Mouse (Mus musculus) T-cell, adult 2 months (primary cell): ENCODE measurements around the gene Sbf2.
"Not testable (repeated sequence)": the region's sequence is repeated elsewhere in the genome, so short reads cannot be mapped to it uniquely, and the experiment has no call there.

Experiments
- DNase-seq: peaks from one replicate; pipeline ENCODE4 v3.0.0; 2022; ENCODE audit warnings: low spot score

The Sbf2 gene

GRCm38 (mm10) chr7:110565815-110566549 is 48.7 kb downstream of the Sbf2 start:
- DNase-seq: no peak

DNA sequence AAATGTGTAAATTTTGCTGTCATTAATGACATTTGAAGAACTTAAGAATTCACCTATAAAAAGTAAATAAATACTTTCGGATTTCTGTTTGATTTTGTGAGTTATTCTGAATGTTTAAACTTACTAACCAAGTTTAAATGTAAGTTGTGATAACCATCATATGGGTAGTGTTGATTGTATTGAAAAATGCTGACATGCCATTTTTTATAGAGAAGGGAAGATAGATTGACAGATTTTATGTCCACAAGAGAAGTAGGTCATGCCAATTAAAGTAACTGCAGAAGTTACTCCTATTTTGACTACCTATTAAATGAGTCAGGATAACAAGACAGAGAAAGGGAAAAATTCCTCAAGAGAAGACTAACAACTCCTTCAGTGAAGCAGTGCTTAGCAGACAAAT is 53.1 kb downstream of the Sbf2 start:
- no peak for DNase-seq

DNA sequence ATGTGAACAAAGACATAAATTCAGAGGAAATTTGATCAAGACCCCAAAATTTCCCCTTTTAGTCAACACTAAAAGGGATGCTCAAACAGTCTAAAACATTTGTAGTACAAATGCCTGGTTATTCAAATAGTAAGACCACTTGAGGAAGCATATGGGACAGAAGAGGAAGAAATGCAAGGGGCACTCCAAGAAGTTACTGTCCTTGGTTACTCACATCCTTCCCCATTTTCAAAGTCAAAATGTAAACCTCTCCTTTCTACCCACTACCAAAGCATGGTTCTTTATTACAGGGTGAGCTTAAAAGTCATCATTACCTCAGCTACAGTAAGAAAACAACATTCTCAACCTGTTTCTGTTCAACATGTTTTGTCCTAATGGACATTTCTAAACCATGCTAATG is 57.7 kb downstream of the Sbf2 start:
- no peak for DNase-seq

- no peak for DNase-seq
Measured at GRCm38 (mm10) chr7:110556221-110556620, 58.5 kb downstream of the Sbf2 start.

- DNase-seq: no peak
Measured at GRCm38 (mm10) chr7:110555260-110555659, 59.5 kb downstream of the Sbf2 start.

GRCm38 (mm10) chr7:110548268-110548667 is 66.5 kb downstream of the Sbf2 start:
- DNase-seq: no peak

- DNase-seq: no peak
Measured at GRCm38 (mm10) chr7:110543341-110543740, 71.4 kb downstream of the Sbf2 start.

DNA sequence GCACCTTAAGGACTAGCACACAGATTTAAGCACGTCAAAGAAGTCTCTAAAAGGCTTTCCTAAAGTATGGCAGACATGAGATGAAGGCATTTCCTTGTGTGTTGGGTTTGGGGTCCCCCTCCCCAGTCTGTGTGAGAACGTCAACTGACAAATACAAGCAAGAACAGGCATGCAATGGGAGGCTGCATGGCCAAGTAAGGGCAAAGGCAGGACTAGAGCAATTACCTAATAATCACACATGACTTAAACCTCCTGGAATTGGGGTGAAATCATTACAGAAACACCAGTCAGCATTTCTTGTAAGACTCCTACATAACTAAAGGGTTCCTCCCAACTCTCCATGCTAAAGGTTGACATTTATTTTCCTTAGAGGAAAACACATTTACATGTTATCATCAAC is 75.5 kb downstream of the Sbf2 start:
- DNase-seq: no peak

DNA sequence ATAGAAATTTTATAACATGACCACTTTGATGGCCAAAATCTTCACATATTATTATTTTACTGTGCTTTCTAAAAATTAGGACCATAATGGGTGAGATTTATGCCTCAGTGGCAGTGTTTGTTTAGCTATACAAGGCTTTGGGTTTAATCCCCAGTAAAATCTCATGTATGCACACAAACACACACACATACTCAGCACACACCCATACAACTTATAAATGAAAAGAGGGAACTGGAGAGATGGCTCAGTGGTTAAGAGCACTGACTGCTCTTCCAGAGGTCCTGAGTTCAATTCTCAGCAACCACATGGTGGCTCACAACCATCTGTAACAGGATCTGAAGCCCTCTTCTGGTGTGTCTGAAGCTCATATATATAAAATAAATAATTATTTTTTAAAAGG is 84.4 kb downstream of the Sbf2 start:
- not testable (repeated sequence) for DNase-seq

DNA sequence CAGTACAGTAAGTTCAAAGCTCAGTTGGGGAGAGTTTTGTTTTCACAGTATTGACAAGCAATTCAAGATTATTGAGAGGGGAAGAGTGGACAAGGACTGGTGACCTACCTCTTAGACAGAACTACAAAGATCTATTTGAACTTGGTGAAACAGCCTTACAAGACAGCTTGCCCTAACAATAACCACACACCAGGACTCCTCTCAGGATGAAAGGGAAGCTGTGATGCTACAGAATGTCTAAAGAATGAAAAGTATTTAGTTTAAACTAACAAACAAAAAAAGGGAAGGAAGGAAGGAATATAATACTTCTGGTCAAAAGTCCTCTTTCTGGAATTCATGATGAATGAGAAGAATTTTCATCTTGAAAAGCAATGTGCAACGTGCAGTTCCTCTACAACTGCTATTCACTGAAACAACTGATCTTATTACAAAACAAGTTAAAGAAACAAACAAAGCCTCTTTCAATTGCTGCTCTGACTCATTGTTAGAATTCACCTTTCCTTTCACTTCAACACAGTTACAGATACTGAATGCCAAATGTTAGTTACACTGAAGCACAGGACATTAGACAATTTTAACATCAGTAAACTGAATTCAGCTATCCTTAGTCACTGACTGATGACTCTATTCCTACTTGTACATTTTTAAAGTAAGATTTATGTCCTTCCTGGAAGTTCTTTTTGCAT is 89.5 kb downstream of the Sbf2 start:
- DNase-seq: no peak

DNA sequence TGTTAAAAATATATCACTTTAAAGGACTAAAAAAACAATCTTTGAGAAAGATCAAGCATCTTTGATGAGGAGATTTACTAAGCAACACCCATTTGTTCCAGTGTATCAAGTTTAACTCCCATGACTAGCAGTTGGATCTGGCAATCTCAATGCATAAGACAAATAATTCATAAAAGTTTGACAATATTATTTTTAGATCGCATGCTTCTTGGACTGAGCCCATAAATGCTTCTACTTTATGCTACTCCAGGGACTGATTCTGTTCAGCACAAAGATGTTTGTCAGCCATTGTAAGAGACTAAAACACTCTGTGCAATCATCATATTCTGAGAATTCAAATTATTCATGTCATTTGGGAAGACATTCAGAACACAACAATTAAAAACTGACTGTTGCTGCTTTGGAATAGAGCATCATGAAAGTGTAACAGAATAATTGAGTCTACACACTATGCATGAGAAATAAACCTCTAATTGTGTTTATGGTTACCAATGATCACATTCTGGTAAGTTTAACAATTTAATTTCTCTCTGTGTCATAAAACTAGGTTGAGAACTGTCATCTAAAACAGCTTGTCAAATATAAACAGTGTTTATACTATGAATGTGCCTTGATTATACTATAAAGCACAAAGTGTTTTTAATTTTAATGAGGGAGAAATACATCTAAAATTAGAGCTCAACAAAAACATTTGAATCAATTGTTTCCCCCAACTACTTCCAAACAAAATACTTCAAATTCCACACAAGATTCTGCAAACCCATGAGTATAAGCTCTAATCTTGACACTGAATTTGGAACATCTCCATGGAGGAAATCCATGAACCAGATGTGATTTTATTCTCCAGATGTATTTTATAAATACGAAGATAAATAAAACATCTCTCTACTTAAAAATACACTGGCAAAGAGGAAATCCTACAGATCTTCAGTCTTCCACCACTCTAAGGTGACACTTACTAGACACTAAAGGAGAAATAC is 98.2 kb downstream of the Sbf2 start:
- DNase-seq: no peak

DNA sequence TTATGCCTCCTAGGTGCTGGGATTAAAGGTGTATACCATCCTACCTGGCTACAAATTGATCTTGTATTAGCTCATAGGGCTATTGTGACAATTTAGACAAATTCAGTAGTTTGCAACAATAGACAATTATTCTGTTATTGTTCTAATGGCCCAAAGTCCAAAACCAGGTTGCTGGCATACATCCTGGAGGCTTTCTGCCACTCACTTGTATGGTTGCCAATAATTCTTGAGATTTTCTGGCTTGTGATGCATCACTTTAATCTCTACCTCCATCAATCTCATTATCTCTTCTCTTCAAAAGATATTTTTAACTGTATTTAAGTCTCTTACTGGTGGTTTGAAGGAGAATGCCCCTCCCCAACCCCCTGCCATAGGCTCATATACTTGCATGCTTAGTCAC is 100.6 kb downstream of the Sbf2 start:
- no peak for DNase-seq

- DNase-seq: no peak
Measured at GRCm38 (mm10) chr7:110498653-110499052, 116.1 kb downstream of the Sbf2 start.

- DNase-seq: no peak
Measured at GRCm38 (mm10) chr7:110491038-110491437, 123.7 kb downstream of the Sbf2 start.

DNA sequence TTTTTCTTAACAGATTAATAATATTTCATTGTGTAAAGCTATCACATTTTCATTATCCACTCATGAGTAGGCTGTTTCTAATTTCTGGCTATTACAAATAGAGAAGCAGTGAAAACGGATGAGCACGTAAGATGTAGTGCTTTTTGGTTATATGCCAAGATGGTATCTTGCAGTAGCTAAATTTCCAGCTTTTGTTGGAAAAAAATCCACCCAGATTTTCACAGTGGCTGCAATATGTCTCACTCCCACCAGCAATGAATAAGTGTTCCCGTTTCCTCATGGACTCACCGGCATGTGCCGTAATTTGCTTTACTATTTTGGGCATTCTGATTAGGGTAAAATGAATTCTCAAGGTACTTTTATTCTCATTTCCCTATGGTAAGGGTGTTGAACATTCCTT is 129.7 kb downstream of the Sbf2 start:
- no peak for DNase-seq

GRCm38 (mm10) chr7:110470987-110471386 is 143.7 kb downstream of the Sbf2 start:
- no peak for DNase-seq

GRCm38 (mm10) chr7:110463471-110463870 is 151.3 kb downstream of the Sbf2 start:
- no peak for DNase-seq

DNA sequence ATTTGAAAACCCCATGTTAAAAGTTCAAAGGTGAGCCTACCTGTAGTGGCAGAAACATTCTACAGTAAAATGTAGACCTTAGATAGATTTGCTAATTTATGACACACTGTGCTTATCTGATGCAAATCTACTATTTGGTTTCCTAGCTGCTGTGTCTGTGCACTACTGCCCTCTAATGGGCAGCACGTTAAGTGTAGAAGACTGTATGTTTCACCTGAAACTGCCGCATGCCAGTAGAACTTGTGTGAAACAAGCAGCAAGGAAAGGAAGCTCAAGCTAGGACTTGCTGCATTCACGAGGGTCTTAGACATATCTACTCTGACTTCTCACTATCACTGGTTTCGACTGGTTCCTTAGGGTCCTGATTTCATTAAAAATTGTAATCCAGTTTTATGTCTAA is 182.4 kb downstream of the Sbf2 start:
- DNase-seq: peak; percentile 39

GRCm38 (mm10) chr7:110416318-110416717 is 198.4 kb downstream of the Sbf2 start:
- DNase-seq: no peak

DNA sequence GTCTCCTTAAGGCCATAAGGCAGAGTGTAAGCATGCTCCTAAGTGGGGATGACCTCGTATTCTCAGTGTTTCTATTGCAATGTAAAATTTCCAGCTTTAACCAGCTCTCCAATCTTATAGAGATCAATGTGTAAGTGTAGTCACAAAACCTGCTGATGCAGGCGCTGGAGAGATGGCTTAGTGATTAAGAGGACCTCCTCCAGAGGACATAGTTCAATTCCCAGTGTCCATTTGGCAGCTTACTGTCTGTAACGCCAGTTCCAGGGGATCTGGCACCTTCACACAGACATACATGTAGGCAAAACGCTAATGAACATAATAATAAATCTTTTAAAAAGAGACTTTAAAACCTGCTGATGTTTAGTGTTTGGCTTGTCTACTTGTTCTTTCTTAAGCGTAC is 200.4 kb downstream of the Sbf2 start:
- DNase-seq: no peak

- no peak for DNase-seq
Measured at GRCm38 (mm10) chr7:110402092-110402491, 212.6 kb downstream of the Sbf2 start.

- no peak for DNase-seq
Measured at GRCm38 (mm10) chr7:110392576-110392975, 222.1 kb downstream of the Sbf2 start.

GRCm38 (mm10) chr7:110391632-110392031 is 223.1 kb downstream of the Sbf2 start:
- DNase-seq: no peak
